Mouse (Mus musculus) c-Kit-positive CD71-negative TER-119-negative erythroid progenitor cells, embryonic 14.5 days (primary cell): ENCODE data around the gene Tm9sf1.
A peak's percentile ranks its signal among the peaks of the same experiment; 100 is the strongest.

Experiments
- DNase-seq: peaks from one replicate; pipeline ENCODE4 v3.0.0-alpha.2; 2013; ENCODE audit warnings: low read depth

The Tm9sf1 gene

DNA sequence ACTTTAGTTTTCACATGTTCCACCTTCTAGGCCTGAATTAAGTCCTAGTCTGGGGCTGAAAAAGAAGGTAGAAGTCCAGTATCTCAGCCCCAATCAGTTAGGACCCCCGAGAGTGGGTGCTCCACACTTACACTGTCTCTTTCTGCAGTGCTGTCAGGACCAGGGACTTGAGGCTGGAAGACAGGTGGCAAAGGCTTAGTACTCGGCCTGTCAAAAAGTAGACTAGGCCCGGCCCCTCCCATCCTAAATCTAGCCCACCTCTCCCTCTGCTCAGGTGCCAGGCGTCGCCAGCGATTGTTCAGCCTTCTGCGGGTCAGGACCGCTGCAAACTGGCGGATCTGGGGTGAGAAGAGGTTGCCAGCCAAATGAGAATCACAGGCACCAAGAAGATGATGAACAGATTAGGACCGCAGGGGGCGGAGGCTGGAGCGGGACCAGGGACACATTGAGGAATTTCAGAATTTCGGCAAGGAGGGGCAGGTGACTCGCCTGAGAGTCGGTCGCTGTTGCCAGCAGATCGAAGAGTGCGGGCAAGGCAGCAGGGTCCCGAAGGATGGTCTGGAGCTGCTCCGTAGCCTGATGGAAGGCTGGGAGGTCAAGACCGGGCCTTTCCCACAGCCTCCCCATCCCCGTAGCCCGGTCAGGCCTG is 8.6 kb downstream of the Tm9sf1 start:
- DNase-seq = no peak

- peak; percentile 43 for DNase-seq
These were observed 14.3 kb downstream of the Tm9sf1 start for GRCm38 (mm10) chr14:55629312-55629711.

GRCm38 (mm10) chr14:55628077-55628827 is 15.4 kb downstream of the Tm9sf1 start:
- no peak for DNase-seq

- no peak for DNase-seq
These were observed 25.0 kb downstream of the Tm9sf1 start for GRCm38 (mm10) chr14:55618486-55619195.

DNA sequence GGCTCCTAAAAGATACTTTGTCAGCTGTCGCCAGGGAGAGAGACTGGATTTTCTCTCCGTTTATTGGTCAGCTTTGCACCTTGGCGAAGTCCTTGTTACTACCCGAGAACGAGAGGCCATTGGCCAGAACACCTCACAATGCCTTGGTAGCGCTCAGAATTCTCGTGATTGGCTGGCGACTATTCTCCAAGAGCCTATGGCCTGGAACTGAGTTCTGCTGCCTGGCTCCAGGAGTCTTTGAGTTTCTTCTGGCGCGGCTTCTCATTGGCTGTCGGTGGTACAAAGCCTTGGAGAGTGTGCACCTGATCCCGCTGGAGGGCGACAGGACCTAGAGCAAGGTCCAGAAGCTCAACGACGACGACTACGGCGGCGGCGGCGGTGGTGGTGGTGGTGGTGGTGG is 25.8 kb downstream of the Tm9sf1 start, which contains the start of gene Rec8:
Gene Rec8 (plus strand): TSS at position 216 of the 400 bp plus-strand sequence.
- DNase-seq = no peak

DNA sequence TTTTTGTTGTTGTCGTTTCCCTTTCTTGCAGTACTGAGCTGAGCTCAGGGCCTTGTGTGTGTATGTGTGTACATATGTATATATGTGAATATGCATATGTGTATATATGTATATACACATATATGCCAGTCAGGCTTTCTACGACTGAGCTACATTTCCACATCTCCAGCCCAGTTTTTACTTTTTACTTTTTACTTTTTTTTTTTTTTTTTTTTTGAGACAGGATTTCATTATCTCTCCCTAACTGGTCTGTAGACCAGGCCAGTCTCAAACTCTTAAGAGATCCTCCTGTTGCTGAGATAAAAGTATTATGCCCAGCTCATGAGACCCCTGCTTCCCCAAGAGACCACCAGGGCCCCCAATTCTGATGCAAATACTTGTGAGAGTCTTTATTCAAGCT is 26.8 kb downstream of the Tm9sf1 start:
- no peak for DNase-seq

- no peak for DNase-seq
These were observed 27.7 kb downstream of the Tm9sf1 start for GRCm38 (mm10) chr14:55615876-55616275.

GRCm38 (mm10) chr14:55614565-55615178 is 28.9 kb downstream of the Tm9sf1 start:
- peak; percentile 39 for DNase-seq

DNA sequence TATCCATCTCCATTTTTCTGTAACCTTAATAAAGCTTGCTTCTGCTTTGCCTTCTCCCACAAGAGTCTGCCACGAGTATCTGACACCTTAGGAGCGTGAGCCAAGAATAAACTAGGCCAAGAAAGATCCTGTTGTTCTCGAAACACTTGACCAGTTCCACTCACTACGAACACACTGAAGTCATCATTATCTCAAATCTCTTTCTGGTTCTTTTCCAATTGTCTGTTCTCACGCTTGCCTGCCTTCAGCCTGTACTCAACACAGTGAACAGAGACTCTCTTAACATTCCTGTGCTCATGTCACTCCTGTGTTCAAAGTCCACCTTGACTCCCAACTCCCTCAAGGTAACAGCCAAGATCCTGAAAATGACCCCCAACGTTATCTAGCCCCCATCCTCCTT is 30.3 kb downstream of the Tm9sf1 start:
- DNase-seq = no peak

DNA sequence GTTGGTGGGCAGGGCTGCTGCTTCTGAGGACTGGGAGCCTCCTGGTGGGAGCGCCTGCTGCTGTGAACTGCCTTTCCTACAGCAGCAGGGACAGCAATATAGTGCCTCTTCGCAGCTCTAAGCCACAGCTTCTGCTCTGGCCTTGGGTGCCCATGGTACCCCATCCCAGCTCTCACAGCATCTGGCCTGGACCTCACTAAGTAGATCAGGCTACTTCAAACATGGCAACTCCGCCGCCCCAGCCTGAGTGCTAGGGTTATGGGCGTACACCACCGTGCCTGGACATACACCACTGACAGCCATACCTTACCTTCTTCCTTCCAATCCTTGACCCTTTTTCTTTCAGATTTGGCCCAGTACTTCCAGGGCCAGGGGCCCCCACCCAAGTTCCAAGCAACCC is 35.3 kb downstream of the Tm9sf1 start:
- no peak for DNase-seq

DNA sequence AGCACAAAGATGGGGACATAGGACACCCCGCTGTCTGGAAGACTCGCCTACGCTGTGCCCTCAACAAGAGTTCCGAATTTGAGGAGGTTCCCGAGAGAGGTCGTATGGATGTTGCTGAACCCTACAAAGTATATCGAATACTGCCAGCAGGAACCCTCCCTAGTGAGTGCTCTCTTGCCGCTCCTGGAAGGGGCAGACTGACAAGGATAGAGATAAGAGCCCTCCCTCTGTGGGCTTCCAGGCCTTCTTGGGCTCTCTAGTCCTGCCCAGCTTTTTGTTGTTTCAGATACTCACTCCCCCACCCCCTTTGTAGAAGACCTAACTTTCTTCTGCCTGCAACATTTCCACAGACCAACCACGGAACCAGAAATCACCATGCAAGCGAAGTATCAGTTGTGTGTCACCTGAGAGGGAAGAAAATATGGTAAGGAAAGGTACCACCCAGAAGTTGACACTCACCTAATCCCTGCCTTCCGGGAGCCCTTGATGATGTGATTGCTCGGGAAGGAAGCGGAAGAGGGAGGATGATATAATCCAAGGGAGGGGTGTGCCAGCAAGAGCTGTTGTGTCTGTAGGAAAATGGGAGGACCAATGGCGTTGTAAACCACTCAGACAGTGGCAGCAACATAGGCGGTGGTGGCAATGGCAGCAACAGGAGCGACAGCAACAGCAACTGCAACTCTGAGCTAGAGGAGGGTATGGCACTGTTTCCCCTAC is 37.7 kb downstream of the Tm9sf1 start:
- DNase-seq = no peak

GRCm38 (mm10) chr14:55604823-55605222 is 38.8 kb downstream of the Tm9sf1 start:
- no peak for DNase-seq

DNA sequence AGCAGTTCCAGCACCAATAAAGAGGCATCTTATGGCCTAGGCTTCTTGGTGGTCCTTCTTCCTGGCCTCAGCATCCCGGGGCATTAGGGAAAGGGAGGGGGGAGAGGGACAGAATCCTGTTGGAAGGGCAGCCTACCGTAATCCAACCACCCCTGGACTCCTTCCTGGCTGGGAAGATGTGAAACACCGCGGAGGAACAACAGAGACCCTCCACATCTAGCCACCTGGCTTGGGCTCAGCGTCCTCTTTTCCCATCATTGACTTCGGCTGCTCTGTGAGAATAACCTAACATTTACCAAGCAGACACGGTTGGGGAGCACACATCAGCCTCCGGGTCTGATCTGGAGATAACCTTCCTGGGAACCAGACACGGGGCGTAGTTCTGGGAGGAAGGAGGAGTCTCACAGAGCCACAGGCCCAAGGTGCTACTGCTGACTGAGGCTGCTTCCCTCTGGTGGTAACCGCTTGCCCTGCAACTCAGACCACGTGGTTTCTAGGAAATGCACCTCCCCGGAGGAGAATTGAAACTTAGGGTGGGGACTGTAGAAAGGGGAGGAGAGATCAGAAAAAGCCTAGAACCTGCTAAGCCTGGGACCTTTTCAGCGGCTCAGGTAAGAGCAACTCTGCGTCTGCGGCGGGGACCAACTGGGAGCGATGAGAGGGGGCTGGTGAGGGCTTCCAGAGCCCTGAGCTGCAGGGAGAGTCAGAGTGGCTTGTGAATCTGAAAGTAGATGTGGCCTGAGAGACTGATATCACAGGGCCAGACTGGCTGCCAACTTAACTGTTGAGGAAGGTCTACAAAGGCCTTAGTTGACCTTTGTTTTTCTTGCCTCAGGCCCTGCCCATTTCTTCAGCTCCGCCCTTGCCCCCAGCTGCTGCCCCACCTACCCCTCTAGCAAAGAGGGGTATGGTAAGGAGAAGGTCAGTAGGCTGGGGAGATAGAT is 39.7 kb downstream of the Tm9sf1 start:
- peak; percentile 89 for DNase-seq

DNA sequence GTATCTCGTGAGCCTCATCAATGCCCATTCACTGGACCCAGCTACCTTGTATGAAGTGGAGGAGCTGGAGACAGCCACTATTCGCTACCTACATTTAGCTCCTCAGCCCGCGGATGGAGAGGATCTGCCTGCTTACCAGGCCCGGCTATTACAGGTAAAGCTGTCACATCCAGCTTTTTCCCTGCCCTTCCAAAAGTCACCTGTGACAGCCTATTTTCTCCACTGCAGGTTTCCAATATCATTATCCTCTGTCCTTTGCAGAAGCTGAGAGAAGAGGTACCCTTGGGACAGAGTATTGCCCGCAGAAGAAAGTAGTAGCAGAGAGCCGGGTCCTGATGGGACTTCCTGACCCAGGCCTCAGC is 40.4 kb downstream of the Tm9sf1 start, which contains the start of gene Irf9:
Gene Irf9 (plus strand): TSS at position 301 of the 362 bp plus-strand sequence.
- no peak for DNase-seq

- DNase-seq = no peak
These were observed 44.9 kb downstream of the Tm9sf1 start for GRCm38 (mm10) chr14:55598521-55599390.

DNA sequence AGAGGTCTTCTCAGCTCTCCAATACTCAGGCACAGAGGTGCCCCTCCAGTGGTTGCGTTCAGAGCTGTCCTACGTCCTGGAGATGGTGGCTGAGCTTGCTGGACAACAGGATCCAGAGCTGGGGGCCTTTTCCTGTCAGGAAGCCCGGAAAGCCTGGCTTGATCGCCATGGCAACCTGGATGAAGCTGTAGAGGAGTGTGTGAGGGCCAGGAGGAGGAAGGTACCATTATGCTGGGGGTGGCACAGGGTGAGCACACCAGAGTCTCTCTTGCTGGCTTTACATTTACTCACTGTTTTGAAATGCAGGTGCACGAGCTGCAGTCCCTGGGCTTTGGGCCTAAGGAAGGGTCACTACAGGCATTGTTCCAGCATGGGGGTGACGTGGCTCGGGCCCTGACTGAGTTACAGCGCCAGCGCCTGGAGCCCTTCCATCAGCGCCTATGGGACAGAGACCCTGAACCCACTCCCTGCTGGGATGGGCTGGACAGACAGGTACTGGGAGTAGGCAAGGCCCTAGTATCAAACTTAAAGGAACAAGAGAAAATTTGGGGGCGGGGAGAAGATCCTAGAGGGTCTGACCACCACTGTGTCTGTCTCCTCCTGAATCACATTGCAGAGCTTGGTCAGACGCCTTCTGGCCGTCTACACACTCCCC is 47.4 kb downstream of the Tm9sf1 start:
- DNase-seq = no peak

GRCm38 (mm10) chr14:55592226-55592625 is 51.4 kb downstream of the Tm9sf1 start:
- DNase-seq = no peak

GRCm38 (mm10) chr14:55591331-55591891 is 52.2 kb downstream of the Tm9sf1 start, which contains the start of gene Rnf31:
TSS of gene Rnf31 (plus strand) at chr14:55591708.
- DNase-seq = peak; percentile 95
